Mouse (Mus musculus) liver, adult 2 months (tissue): ENCODE measurements at regions not wholly inside any gene's neighbourhood (a gene's known extent, or its start where the extent isn't known, plus 50 kb on each side); places are given as distances from the start of the nearest gene placed in this dataset.

ENCODE experiments used
- DNase-seq: peaks from one replicate; pipeline ENCODE4 v3.0.0-alpha.2; 2011; ENCODE audit warnings: low read depth, low spot score; ENCODE audit errors: extremely low read depth
- H3K27ac ChIP-seq: fragments of 200-500 bp; replicated peaks from 2 replicates; pipeline ENCODE4 v1.5.1; 2012; ENCODE audit warnings: low read depth, mild to moderate bottlenecking, control low read depth, inconsistent platforms, low read length; ENCODE audit not compliant: insufficient read depth
- H3K27me3 ChIP-seq: fragments of 200-500 bp; 2 replicates; pipeline ENCODE4 v1.6.1; 2012; ENCODE audit warnings: mild to moderate bottlenecking, moderate library complexity, low read length, inconsistent platforms; ENCODE audit not compliant: control insufficient read depth, insufficient read depth
- H3K36me3 ChIP-seq: fragments of 200-500 bp; 2 replicates; pipeline ENCODE4 v1.6.1; 2012; ENCODE audit warnings: low read length, inconsistent platforms; ENCODE audit not compliant: control insufficient read depth, insufficient read depth
- H3K4me1 ChIP-seq: fragments of 200-500 bp; 2 replicates; pipeline ENCODE4 v1.6.1; 2011; ENCODE audit warnings: low read length; ENCODE audit not compliant: control insufficient read depth, insufficient read depth
- H3K4me3 ChIP-seq: fragments of 200-500 bp; 2 replicates; pipeline ENCODE4 v1.5.1; 2011; ENCODE audit warnings: low read depth, mild to moderate bottlenecking, control low read depth, low read length, moderate library complexity; ENCODE audit not compliant: insufficient read depth
- H3K79me2 ChIP-seq: fragments of 200-500 bp; 2 replicates; pipeline ENCODE4 v1.6.1; 2012; ENCODE audit warnings: inconsistent platforms, mild to moderate bottlenecking, low read length, moderate library complexity; ENCODE audit not compliant: control insufficient read depth, insufficient read depth
- H3K9ac ChIP-seq: fragments of 200-500 bp; 2 replicates; pipeline ENCODE4 v1.6.1; 2012; ENCODE audit warnings: low read depth, mild to moderate bottlenecking, control low read depth, inconsistent platforms, low read length
- CTCF ChIP-seq: fragments of 200-500 bp; IDR thresholded peaks from 2 replicates; pipeline ENCODE4 v1.5.1; 2011; ENCODE audit warnings: low read depth, low read length, control low read depth
- POLR2A ChIP-seq: fragments of 200-500 bp; IDR thresholded peaks from 2 replicates; pipeline ENCODE4 v1.6.1; 2011; ENCODE audit warnings: low read length, control low read depth; ENCODE audit not compliant: insufficient read depth; ENCODE audit errors: extremely low read depth
- WGBS: fragments of 180-500 bp; shearing (Covaris S2); methylation state at CpG from one replicate; pipeline ENCODE4 v1.1.7; 2018; 5-methylcytosine and 5-hydroxymethylcytosine counted together

DNA sequence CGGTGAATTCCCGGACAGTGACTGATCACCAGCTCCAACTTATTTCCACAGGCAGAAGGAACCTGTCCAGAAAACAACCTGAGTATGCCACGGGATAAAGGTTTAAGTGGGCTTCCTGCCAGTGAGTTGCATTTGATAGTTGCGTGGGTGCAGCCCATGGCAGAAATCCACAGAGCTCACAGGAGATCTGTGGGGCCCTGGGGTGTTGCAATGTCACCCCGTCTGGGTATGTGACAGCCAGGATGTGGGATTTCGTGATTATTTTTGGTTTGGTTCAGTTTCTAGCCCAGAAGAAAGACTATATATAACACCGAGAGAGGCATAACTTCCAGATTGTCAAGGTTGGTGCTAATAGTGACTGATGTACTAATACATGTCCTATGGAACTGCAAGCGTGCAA lies 82.0 kb upstream of the Papolg start:
- no peaks in the 10 kb centered on the region for H3K27me3 ChIP-seq
- H3K27ac ChIP-seq = no peak overlapping the region
- H3K9ac ChIP-seq = no peak overlapping the region
- DNase-seq = no peak
- WGBS = 64% methylated on average over 8 of the region's 8 CpGs
- H3K4me1 ChIP-seq = no peaks in the 10 kb centered on the region
- no peak overlapping the region for H3K4me3 ChIP-seq
- H3K79me2 ChIP-seq = no peaks in the 10 kb centered on the region
- no peaks in the 10 kb centered on the region for H3K36me3 ChIP-seq
- TF ChIP-seq CTCF (no peak), POLR2A (no peak)

DNA sequence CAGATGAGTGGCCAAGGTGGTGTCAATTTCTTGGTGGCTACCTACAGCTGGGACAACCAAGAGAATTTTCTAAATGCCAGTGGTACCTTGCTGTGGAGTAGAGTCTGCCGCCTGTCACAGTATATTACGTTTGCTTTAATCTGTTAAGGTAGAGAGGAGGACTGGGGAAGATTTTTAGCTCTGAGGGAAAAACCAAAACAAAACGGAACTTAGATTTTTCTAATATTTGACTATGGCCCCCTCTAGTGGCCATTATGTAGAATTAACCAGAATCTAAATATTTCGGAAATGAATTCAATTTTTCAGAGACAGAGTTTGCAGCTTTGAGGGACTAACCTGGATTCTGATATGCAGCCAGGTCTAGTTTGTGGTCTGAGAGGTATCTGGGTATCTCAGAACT lies 59.3 kb upstream of the Papolg start:
- Histone ChIP-seq H3K79me2 (no peaks in the 10 kb centered on the region), H3K27ac (no peak overlapping the region), H3K36me3 (no peaks in the 10 kb centered on the region), H3K27me3 (0 out of 2 replicates have a peak, but pooled peaks cover 3% of the 10 kb centered on the region), H3K4me1 (0 out of 2 replicates have a peak, but pooled peaks cover 3% of the 10 kb centered on the region), H3K4me3 (no peak overlapping the region), H3K9ac (peak overlapping the region; percentile 46; the same call in 1 of the 2 replicates)
- 3% methylated on average over 4 of the region's 4 CpGs for WGBS
- TF ChIP-seq CTCF = 0 out of 2 replicates have a peak, but pooled peaks have one; percentile 17
- no peak for TF ChIP-seq POLR2A
- no peak for DNase-seq

DNA sequence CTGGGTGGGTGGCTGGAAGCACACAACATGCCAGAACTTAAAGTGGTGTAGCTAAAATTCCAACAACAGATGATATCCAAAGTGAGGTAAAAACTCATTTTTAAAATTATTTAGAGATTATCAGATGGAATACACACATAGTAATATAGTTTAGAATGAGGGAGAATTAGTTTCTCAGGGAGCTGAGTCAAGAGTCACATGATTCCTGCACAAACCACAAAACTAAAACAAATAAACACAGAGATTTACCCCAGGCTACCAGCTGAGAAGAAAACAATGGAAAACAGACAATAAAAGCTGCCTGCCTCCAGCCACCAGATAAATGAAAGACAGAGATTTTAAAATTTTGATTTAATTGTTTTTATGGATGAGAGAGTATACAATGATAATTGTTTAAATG lies 50.9 kb upstream of the Papolg start:
- H3K27me3 ChIP-seq = no peaks in the 10 kb centered on the region
- no peaks in the 10 kb centered on the region for H3K79me2 ChIP-seq
- no peak overlapping the region for H3K4me3 ChIP-seq
- DNase-seq = no peak
- H3K36me3 ChIP-seq = no peaks in the 10 kb centered on the region
- H3K27ac ChIP-seq = no peak overlapping the region
- no peaks in the 10 kb centered on the region for H3K4me1 ChIP-seq
- no peak overlapping the region for H3K9ac ChIP-seq
- TF ChIP-seq POLR2A (no peak), CTCF (no peak)
